Mouse (Mus musculus): ENCODE measurements at regions not wholly inside any gene's neighbourhood (a gene's known extent, or its start where the extent isn't known, plus 50 kb on each side); places are given as distances from the start of the nearest gene placed in this dataset.

GRCm38 (mm10) chr5:118944256-118944655 lies 383.8 kb downstream of the Med13l start:
- 57% methylated on average over 7 of the region's 7 CpGs for WGBS
- DNase-seq (ENCODE audit: low spot score) = no peak
- Histone ChIP-seq H3K4me3 (ENCODE audit: low read depth, low read length) (no peak overlapping the region), H3K27me3 (replicated peaks; ENCODE audit: control insufficient read depth, insufficient read depth, low read length) (no peaks in the 10 kb centered on the region), H3K9me3 (ENCODE audit: control insufficient read depth, low read length) (no peaks in the 10 kb centered on the region), H3K36me3 (ENCODE audit: control insufficient read depth, insufficient read depth, low read length) (no peaks in the 10 kb centered on the region), H3K27ac (ENCODE audit: low read depth) (no peak overlapping the region), H3K9ac (ENCODE audit: low read length) (no peak overlapping the region), H3K4me1 (replicated peaks; ENCODE audit: control insufficient read depth, insufficient read depth, low read length) (no peaks in the 10 kb centered on the region), H3K4me2 (ENCODE audit: low read length) (no peak overlapping the region)
- ATAC-seq (replicated peaks; ENCODE audit: low FRiP score, low TSS enrichment, low read depth) = no peak

- WGBS = 55% methylated on average over 8 of the region's 8 CpGs
- H3K9me3 ChIP-seq (ENCODE audit: control insufficient read depth, low read length) = no peaks in the 10 kb centered on the region
Observed at GRCm38 (mm10) chr5:118946090-118946489, 385.6 kb downstream of the Med13l start.

DNA sequence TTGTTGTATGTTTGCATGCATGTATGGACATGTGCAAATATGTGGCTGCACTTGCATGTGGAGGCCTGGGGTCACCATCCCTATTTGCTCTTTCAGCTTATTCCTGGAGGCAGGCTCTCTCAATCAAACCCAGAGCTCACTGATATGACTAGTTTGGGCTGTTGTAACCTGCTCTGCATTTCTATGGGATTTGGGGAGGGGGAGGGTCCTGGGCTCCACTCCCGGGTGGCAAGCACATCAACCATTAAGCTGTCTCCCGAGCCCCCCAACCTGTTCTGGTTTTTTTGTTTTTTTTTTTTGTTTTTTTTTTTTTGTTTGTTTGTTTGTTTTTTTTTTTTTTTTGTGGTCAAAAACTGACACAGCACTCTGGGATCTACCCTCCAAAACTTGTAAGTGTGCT lies 386.5 kb downstream of the Med13l start:
- DNase-seq (ENCODE audit: low spot score) (no peak), ATAC-seq (replicated peaks; ENCODE audit: low FRiP score, low TSS enrichment, low read depth) (no peak)
- Histone ChIP-seq H3K4me3 (ENCODE audit: low read depth, low read length) (no peak overlapping the region), H3K27ac (ENCODE audit: low read depth) (no peak overlapping the region), H3K36me3 (ENCODE audit: control insufficient read depth, insufficient read depth, low read length) (no peaks in the 10 kb centered on the region), H3K4me1 (replicated peaks; ENCODE audit: control insufficient read depth, insufficient read depth, low read length) (no peaks in the 10 kb centered on the region), H3K9ac (ENCODE audit: low read length) (no peak overlapping the region), H3K4me2 (ENCODE audit: low read length) (no peak overlapping the region), H3K27me3 (replicated peaks; ENCODE audit: control insufficient read depth, insufficient read depth, low read length) (no peaks in the 10 kb centered on the region), H3K9me3 (ENCODE audit: control insufficient read depth, low read length) (no peaks in the 10 kb centered on the region)
- 46% methylated on average over 2 of the region's 2 CpGs for WGBS

More at GRCm38 (mm10) chr5:118946090-118946489, 385.6 kb downstream of the Med13l start:
- no peak overlapping the region for H3K27ac ChIP-seq (ENCODE audit: low read depth)
- no peak overlapping the region for H3K4me2 ChIP-seq (ENCODE audit: low read length)
- no peak for DNase-seq (ENCODE audit: low spot score)
- no peaks in the 10 kb centered on the region for H3K36me3 ChIP-seq (ENCODE audit: control insufficient read depth, insufficient read depth, low read length)
- no peak for ATAC-seq (replicated peaks; ENCODE audit: low FRiP score, low TSS enrichment, low read depth)
- no peaks in the 10 kb centered on the region for H3K4me1 ChIP-seq (replicated peaks; ENCODE audit: control insufficient read depth, insufficient read depth, low read length)
- no peak overlapping the region for H3K9ac ChIP-seq (ENCODE audit: low read length)
- H3K27me3 ChIP-seq (replicated peaks; ENCODE audit: control insufficient read depth, insufficient read depth, low read length) = no peaks in the 10 kb centered on the region
- no peak overlapping the region for H3K4me3 ChIP-seq (ENCODE audit: low read depth, low read length)

DNA sequence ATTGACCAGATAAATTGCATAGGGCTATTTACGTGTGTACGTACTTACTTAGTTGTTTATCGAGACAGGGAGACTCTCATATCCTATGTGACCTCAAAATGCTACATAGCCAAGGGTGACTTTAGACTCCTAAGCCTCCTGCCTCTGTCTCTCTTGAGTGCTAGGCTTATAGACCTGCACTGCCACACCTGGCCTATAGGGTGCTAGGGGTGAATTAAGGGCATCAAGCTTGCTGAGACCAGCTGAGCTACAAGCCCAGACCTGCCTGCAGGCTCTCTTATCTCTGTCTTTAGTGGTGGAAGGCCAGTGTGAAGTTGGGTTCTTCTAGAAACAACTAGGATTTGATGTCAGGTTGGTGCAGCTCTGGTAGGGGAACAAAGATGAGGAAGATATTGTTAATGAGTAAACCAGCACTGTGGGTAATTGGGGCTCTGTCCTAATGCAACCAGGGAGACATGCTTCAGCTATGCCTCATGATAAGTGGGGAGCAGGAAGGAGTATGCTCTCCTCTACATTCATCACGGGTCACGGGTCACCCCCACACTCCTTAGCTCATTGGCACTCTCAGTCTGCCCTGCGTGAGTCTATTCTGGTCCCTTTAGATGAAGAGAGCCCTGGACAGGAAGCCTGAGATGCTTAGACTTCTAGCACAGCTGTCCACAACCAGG lies 387.8 kb downstream of the Med13l start:
- H3K9me3 ChIP-seq (ENCODE audit: control insufficient read depth, low read length) = no peaks in the 10 kb centered on the region
- H3K4me3 ChIP-seq (ENCODE audit: low read depth, low read length) = no peak overlapping the region
- H3K9ac ChIP-seq (ENCODE audit: low read length) = no peak overlapping the region
- no peak overlapping the region for H3K27ac ChIP-seq (ENCODE audit: low read depth)
- 83% methylated on average over 6 of the region's 6 CpGs for WGBS
- DNase-seq (ENCODE audit: low spot score) (no peak), ATAC-seq (replicated peaks; ENCODE audit: low FRiP score, low TSS enrichment, low read depth) (no peak)
- H3K4me2 ChIP-seq (ENCODE audit: low read length) = no peak overlapping the region
- H3K27me3 ChIP-seq (replicated peaks; ENCODE audit: control insufficient read depth, insufficient read depth, low read length) = no peaks in the 10 kb centered on the region
- no peaks in the 10 kb centered on the region for H3K36me3 ChIP-seq (ENCODE audit: control insufficient read depth, insufficient read depth, low read length)
- no peaks in the 10 kb centered on the region for H3K4me1 ChIP-seq (replicated peaks; ENCODE audit: control insufficient read depth, insufficient read depth, low read length)

- ATAC-seq (replicated peaks; ENCODE audit: low FRiP score, low TSS enrichment, low read depth) (no peak), DNase-seq (ENCODE audit: low spot score) (no peak)
- Histone ChIP-seq H3K27ac (ENCODE audit: low read depth) (no peak overlapping the region), H3K4me3 (ENCODE audit: low read depth, low read length) (no peak overlapping the region), H3K36me3 (ENCODE audit: control insufficient read depth, insufficient read depth, low read length) (no peaks in the 10 kb centered on the region), H3K27me3 (replicated peaks; ENCODE audit: control insufficient read depth, insufficient read depth, low read length) (no peaks in the 10 kb centered on the region), H3K4me2 (ENCODE audit: low read length) (no peak overlapping the region), H3K4me1 (replicated peaks; ENCODE audit: control insufficient read depth, insufficient read depth, low read length) (no peaks in the 10 kb centered on the region), H3K9me3 (ENCODE audit: control insufficient read depth, low read length) (no peaks in the 10 kb centered on the region), H3K9ac (ENCODE audit: low read length) (no peak overlapping the region)
- 78% methylated on average over 7 of the region's 7 CpGs for WGBS
Observed at GRCm38 (mm10) chr5:118951067-118951466, 390.6 kb downstream of the Med13l start.

GRCm38 (mm10) chr5:118960521-118961001 lies 400.1 kb downstream of the Med13l start:
- H3K9me3 ChIP-seq (ENCODE audit: control insufficient read depth, low read length) = peaks cover 5% of the 10 kb centered on the region; the same call in 1 of the 2 replicates
- no peaks in the 10 kb centered on the region for H3K27me3 ChIP-seq (replicated peaks; ENCODE audit: control insufficient read depth, insufficient read depth, low read length)
- 46% methylated on average over 21 of the region's 21 CpGs for WGBS
- no peak overlapping the region for H3K9ac ChIP-seq (ENCODE audit: low read length)
- H3K27ac ChIP-seq (ENCODE audit: low read depth) = no peak overlapping the region
- H3K36me3 ChIP-seq (ENCODE audit: control insufficient read depth, insufficient read depth, low read length) = no peaks in the 10 kb centered on the region
- ATAC-seq (replicated peaks; ENCODE audit: low FRiP score, low TSS enrichment, low read depth) (no peak), DNase-seq (ENCODE audit: low spot score) (no peak)
- H3K4me2 ChIP-seq (ENCODE audit: low read length) = no peak overlapping the region
- H3K4me1 ChIP-seq (replicated peaks; ENCODE audit: control insufficient read depth, insufficient read depth, low read length) = no peaks in the 10 kb centered on the region
- no peak overlapping the region for H3K4me3 ChIP-seq (ENCODE audit: low read depth, low read length)

GRCm38 (mm10) chr5:118961091-118961490 lies 400.6 kb downstream of the Med13l start:
- DNase-seq (ENCODE audit: low spot score) (no peak), ATAC-seq (replicated peaks; ENCODE audit: low FRiP score, low TSS enrichment, low read depth) (no peak)
- Histone ChIP-seq H3K4me1 (replicated peaks; ENCODE audit: control insufficient read depth, insufficient read depth, low read length) (no peaks in the 10 kb centered on the region), H3K27ac (ENCODE audit: low read depth) (no peak overlapping the region), H3K9ac (ENCODE audit: low read length) (no peak overlapping the region), H3K4me3 (ENCODE audit: low read depth, low read length) (no peak overlapping the region), H3K36me3 (ENCODE audit: control insufficient read depth, insufficient read depth, low read length) (no peaks in the 10 kb centered on the region), H3K4me2 (ENCODE audit: low read length) (no peak overlapping the region), H3K27me3 (replicated peaks; ENCODE audit: control insufficient read depth, insufficient read depth, low read length) (no peaks in the 10 kb centered on the region), H3K9me3 (ENCODE audit: control insufficient read depth, low read length) (peaks cover 5% of the 10 kb centered on the region; the same call in 1 of the 2 replicates)
- WGBS = 59% methylated on average over 11 of the region's 11 CpGs

GRCm38 (mm10) chr5:118962152-118962551 lies 401.7 kb downstream of the Med13l start:
- Histone ChIP-seq H3K27me3 (replicated peaks; ENCODE audit: control insufficient read depth, insufficient read depth, low read length) (no peaks in the 10 kb centered on the region), H3K9ac (ENCODE audit: low read length) (no peak overlapping the region), H3K4me2 (ENCODE audit: low read length) (no peak overlapping the region), H3K27ac (ENCODE audit: low read depth) (no peak overlapping the region), H3K36me3 (ENCODE audit: control insufficient read depth, insufficient read depth, low read length) (no peaks in the 10 kb centered on the region), H3K4me1 (replicated peaks; ENCODE audit: control insufficient read depth, insufficient read depth, low read length) (no peaks in the 10 kb centered on the region), H3K9me3 (ENCODE audit: control insufficient read depth, low read length) (peaks cover 5% of the 10 kb centered on the region; the same call in 1 of the 2 replicates), H3K4me3 (ENCODE audit: low read depth, low read length) (no peak overlapping the region)
- DNase-seq (ENCODE audit: low spot score) (no peak), ATAC-seq (replicated peaks; ENCODE audit: low FRiP score, low TSS enrichment, low read depth) (no peak)
- 96% methylated on average over 3 of the region's 3 CpGs for WGBS

- no peak for DNase-seq (ENCODE audit: low spot score)
- Histone ChIP-seq H3K36me3 (ENCODE audit: control insufficient read depth, insufficient read depth, low read length) (no peaks in the 10 kb centered on the region), H3K9ac (ENCODE audit: low read length) (no peak overlapping the region), H3K4me2 (ENCODE audit: low read length) (no peak overlapping the region), H3K27ac (ENCODE audit: low read depth) (no peak overlapping the region), H3K9me3 (ENCODE audit: control insufficient read depth, low read length) (peaks cover 5% of the 10 kb centered on the region; the same call in 1 of the 2 replicates), H3K4me3 (ENCODE audit: low read depth, low read length) (no peak overlapping the region), H3K27me3 (replicated peaks; ENCODE audit: control insufficient read depth, insufficient read depth, low read length) (no peaks in the 10 kb centered on the region), H3K4me1 (replicated peaks; ENCODE audit: control insufficient read depth, insufficient read depth, low read length) (no peaks in the 10 kb centered on the region)
- WGBS = 85% methylated on average over 3 of the region's 3 CpGs
- ATAC-seq (replicated peaks; ENCODE audit: low FRiP score, low TSS enrichment, low read depth) = no peak
Observed at GRCm38 (mm10) chr5:118963001-118963400, 402.5 kb downstream of the Med13l start.

Measured in intestine, embryonic 14.5 days (tissue).